Mouse (Mus musculus) ES-E14 (cell line): ENCODE measurements around the gene Sec14l4. TPM values are rescaled to one million over a fixed set of nuclear protein-coding genes. Genes with fewer than 3 reads are reported as not detected.

ENCODE experiments used
- DNase-seq: peaks from one replicate; pipeline ENCODE4 v3.0.0-alpha.2; 2013; ENCODE audit warnings: low read depth, low spot score
- H3K27ac ChIP-seq: 2 replicates; pipeline ENCODE4 v1.5.1; 2012; ENCODE audit warnings: low read depth, mild to moderate bottlenecking, low read length, moderate library complexity, mixed read lengths; ENCODE audit not compliant: poor library complexity, insufficient read depth, severe bottlenecking
- H3K36me3 ChIP-seq: 2 replicates; pipeline ENCODE4 v1.6.1; 2012; ENCODE audit warnings: mild to moderate bottlenecking, low read length, moderate library complexity, mixed read lengths; ENCODE audit not compliant: control insufficient read depth, poor library complexity, insufficient read depth, severe bottlenecking
- H3K4me1 ChIP-seq, 2 experiments: fragments of 150-350 bp in 1 of 2; sonication (generic) in 1 of 2; 2 replicates each; pipeline ENCODE4 v1.6.1; 2012; ENCODE audit warnings: low read length in 2 of 2, mild to moderate bottlenecking in 1 of 2, mixed read lengths in 1 of 2; ENCODE audit not compliant: control insufficient read depth in 2 of 2, insufficient read depth in 2 of 2, poor library complexity in 1 of 2
- H3K4me3 ChIP-seq, 2 experiments: fragments of 150-350 bp in 1 of 2; sonication (generic) in 1 of 2; 2 replicates each; pipeline ENCODE4 v1.5.1; 2012; ENCODE audit warnings: low read length in 2 of 2, low read depth in 1 of 2, mild to moderate bottlenecking in 1 of 2, mixed read lengths in 1 of 2; ENCODE audit not compliant: insufficient read depth in 1 of 2, poor library complexity in 1 of 2, severe bottlenecking in 1 of 2
- H3K9ac ChIP-seq: 2 replicates; pipeline ENCODE4 v1.6.1; 2012; ENCODE audit warnings: low read depth, mild to moderate bottlenecking, low read length, mixed read lengths; ENCODE audit not compliant: poor library complexity, insufficient read depth, severe bottlenecking
- H3K9me3 ChIP-seq: fragments of 150-350 bp; sonication (generic); 2 replicates; pipeline ENCODE4 v1.6.1; 2012; ENCODE audit warnings: low read depth, mild to moderate bottlenecking, low read length; ENCODE audit not compliant: control insufficient read depth, insufficient read depth
- CHD2 ChIP-seq: IDR thresholded peaks from 2 replicates; pipeline ENCODE4 v1.6.1; 2014; ENCODE audit warnings: mild to moderate bottlenecking, low read depth, low read length, inconsistent platforms
- HCFC1 ChIP-seq: IDR thresholded peaks from 2 replicates; pipeline ENCODE4 v1.6.1; 2012; ENCODE audit warnings: low read length, inconsistent platforms, borderline replicate concordance; ENCODE audit not compliant: insufficient read depth
- MAFK ChIP-seq: IDR thresholded peaks from 2 replicates; pipeline ENCODE4 v1.6.1; 2014; ENCODE audit warnings: mild to moderate bottlenecking, low read depth, low read length, inconsistent platforms; ENCODE audit not compliant: insufficient read depth
- ZC3H11A ChIP-seq: IDR thresholded peaks from 2 replicates; pipeline ENCODE4 v1.6.1; 2012; ENCODE audit warnings: low read depth, mild to moderate bottlenecking, inconsistent platforms, low read length, borderline replicate concordance
- ZNF384 ChIP-seq: IDR thresholded peaks from 2 replicates; pipeline ENCODE4 v1.6.1; 2012; ENCODE audit warnings: low read depth, low read length, inconsistent platforms
- in situ Hi-C, 2 experiments: fragments of 600-800 bp; cut with MboI; formaldehyde crosslinking; loops; one replicate each; pipeline ENCODE4 v1.15.1; 2025; ENCODE audit warnings: low sequenced_read_pairs in 2 of 2, inconsistent platforms in 1 of 2; ENCODE audit not compliant: unreplicated experiment in 2 of 2
- total RNA-seq: library from RNA; depleted of rRNA; stranded (reverse); fragments of 300-350 nt; gene quantifications from 2 replicates; pipeline ENCODE4 v1.2.3, GENCODE M21; 2012

Gene Sec14l4
- total RNA-seq, 1 experiment, result 0.94 TPM

- Histone ChIP-seq H3K4me1 (peaks cover 1 to 11% of the 10 kb centered on the region in 2 experiments; a peak in 3 of 4 replicates), H3K27ac (no peak overlapping the region), H3K4me3 (no peak overlapping the region), H3K9me3 (no peaks in the 10 kb centered on the region), H3K36me3 (no peaks in the 10 kb centered on the region), H3K9ac (no peak overlapping the region)
- in situ Hi-C loops, result no loop called here
- TF ChIP-seq ZC3H11A (no peak), MAFK (no peak), ZNF384 (no peak), CHD2 (no peak), HCFC1 (no peak)
- DNase-seq, result no peak
Measured at GRCm38 (mm10) chr11:4023321-4023720, 7.9 kb upstream of the Sec14l4 start.

GRCm38 (mm10) chr11:4027066-4027465, 4.2 kb upstream of the Sec14l4 start:
- H3K27ac ChIP-seq, result no peak overlapping the region
- TF ChIP-seq ZNF384 (no peak), HCFC1 (no peak), MAFK (no peak), CHD2 (no peak), ZC3H11A (no peak)
- DNase-seq, result no peak
- no peak overlapping the region for H3K4me3 ChIP-seq
- H3K36me3 ChIP-seq, result no peaks in the 10 kb centered on the region
- in situ Hi-C loops, result no loop called here
- H3K4me1 ChIP-seq, result peaks cover 2 to 18% of the 10 kb centered on the region in 2 experiments; a peak in 3 of 4 replicates
- H3K9me3 ChIP-seq, result no peaks in the 10 kb centered on the region
- no peak overlapping the region for H3K9ac ChIP-seq

DNA sequence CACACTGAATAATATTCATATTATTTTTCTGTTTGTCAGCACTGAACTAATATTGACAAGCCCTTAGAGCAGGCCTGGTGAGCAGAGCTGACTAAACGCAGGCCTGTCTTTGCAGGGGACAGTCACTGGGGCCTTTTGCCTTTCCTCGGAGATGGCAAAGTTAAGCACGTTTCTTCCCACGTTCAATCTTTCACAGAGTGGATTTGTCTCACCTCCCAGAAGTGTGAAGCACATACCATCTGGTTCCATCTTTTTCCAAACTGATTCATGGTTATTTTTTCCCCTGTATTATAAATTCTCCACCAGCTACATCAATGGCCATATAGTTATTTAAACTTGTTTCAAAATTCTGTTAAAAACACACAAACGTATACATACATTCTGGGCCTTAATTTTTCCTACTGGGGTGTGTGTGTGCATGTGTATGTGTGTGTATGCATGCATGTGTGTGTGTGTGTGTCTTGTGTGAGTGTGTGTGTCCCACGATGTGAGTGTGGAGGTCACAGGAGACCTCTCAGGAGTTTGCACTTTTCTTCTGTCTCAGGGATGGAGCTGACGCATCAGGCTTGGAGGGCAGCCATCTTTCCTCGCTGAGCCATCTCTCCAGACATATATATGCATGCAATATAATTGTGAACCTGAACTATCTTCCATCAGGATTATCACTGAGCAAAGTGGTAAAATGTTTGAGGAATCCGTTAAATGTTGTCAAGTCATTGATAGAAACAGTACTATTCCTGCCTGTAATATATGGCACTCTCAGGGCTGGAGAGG, 3.5 kb upstream of the Sec14l4 start:
- no peak overlapping the region for H3K4me3 ChIP-seq
- in situ Hi-C loops, result no loop called here

DNA sequence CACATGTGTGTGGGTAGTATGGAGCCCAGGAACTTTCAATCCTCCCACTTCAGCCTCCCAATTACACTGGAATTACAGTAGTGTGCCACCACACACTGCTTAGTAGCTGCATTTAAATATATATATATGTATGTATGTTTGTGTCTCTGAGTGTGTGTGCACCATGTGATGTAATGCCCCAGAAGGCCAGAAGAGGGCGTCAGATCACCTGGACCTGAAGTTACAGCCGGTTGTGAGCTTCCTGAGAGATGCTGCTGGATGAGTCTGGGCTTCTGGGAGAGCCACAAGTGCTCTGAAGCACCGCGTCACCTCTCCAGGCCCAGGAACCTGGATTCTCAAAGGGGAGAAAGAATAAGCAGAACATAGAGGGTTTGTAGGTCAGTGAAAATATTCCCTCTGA, 1.9 kb upstream of the Sec14l4 start:
- in situ Hi-C loops, result no loop called here
- H3K4me1 ChIP-seq, result peaks cover 3 to 19% of the 10 kb centered on the region in 2 experiments; a peak in 3 of 4 replicates
- H3K9me3 ChIP-seq, result no peaks in the 10 kb centered on the region
- H3K36me3 ChIP-seq, result no peaks in the 10 kb centered on the region
- H3K4me3 ChIP-seq, result no peak overlapping the region
- no peak for TF ChIP-seq ZNF384
- no peak for TF ChIP-seq HCFC1
- TF ChIP-seq MAFK, result no peak
- no peak for TF ChIP-seq ZC3H11A
- TF ChIP-seq CHD2, result no peak
- H3K27ac ChIP-seq, result no peak overlapping the region
- no peak overlapping the region for H3K9ac ChIP-seq
- DNase-seq, result no peak

More for the DNA sequence above, 3.5 kb upstream of the Sec14l4 start:
- TF ChIP-seq MAFK (no peak), HCFC1 (no peak), ZC3H11A (no peak), CHD2 (no peak), ZNF384 (no peak)
- Histone ChIP-seq H3K36me3 (no peaks in the 10 kb centered on the region), H3K27ac (no peak overlapping the region), H3K9ac (no peak overlapping the region), H3K4me1 (peaks cover 3 to 21% of the 10 kb centered on the region in 2 experiments; a peak in 3 of 4 replicates), H3K9me3 (no peaks in the 10 kb centered on the region)
- no peak for DNase-seq
